Mouse (Mus musculus): ENCODE results near the gene Cela3b.

The Cela3b gene

GRCm38 (mm10) chr4:137430502-137430901, at the start of gene Cela3b:
Gene Cela3b (minus strand): TSS chr4:137430540.
- DNase-seq (ENCODE audit: low read depth, low spot score), result no peak

- DNase-seq (ENCODE audit: low read depth, low spot score), result peak; percentile 95
Measured at GRCm38 (mm10) chr4:137479757-137480156, 49.4 kb upstream of the Cela3b start.

GRCm38 (mm10) chr4:137478306-137478705, 48.0 kb upstream of the Cela3b start:
- DNase-seq (ENCODE audit: low read depth, low spot score), result peak; percentile 72

GRCm38 (mm10) chr4:137477611-137478010, 47.3 kb upstream of the Cela3b start:
- peak; percentile 51 for DNase-seq (ENCODE audit: low read depth, low spot score)

GRCm38 (mm10) chr4:137476761-137477237, 46.5 kb upstream of the Cela3b start:
- DNase-seq (ENCODE audit: low read depth, low spot score), result no peak

GRCm38 (mm10) chr4:137476065-137476760, 45.9 kb upstream of the Cela3b start:
- peak; percentile 71 for DNase-seq (ENCODE audit: low read depth, low spot score)

GRCm38 (mm10) chr4:137475271-137476050, 45.1 kb upstream of the Cela3b start:
- no peak for DNase-seq (ENCODE audit: low read depth, low spot score)

GRCm38 (mm10) chr4:137474694-137475093, 44.4 kb upstream of the Cela3b start:
- no peak for DNase-seq (ENCODE audit: low read depth, low spot score)

GRCm38 (mm10) chr4:137473701-137474388, 43.5 kb upstream of the Cela3b start:
- no peak for DNase-seq (ENCODE audit: low read depth, low spot score)

- DNase-seq (ENCODE audit: low read depth, low spot score), result no peak
Measured at GRCm38 (mm10) chr4:137473240-137473639, 42.9 kb upstream of the Cela3b start.

- DNase-seq (ENCODE audit: low read depth, low spot score), result no peak
Measured at GRCm38 (mm10) chr4:137471326-137471725, 41.0 kb upstream of the Cela3b start.

- peak; percentile 54 for DNase-seq (ENCODE audit: low read depth, low spot score)
Measured at GRCm38 (mm10) chr4:137470701-137471317, 40.5 kb upstream of the Cela3b start.

- peak; percentile 98 for DNase-seq (ENCODE audit: low read depth, low spot score)
Measured at GRCm38 (mm10) chr4:137469845-137470692, 39.7 kb upstream of the Cela3b start.

GRCm38 (mm10) chr4:137469081-137469844, 38.9 kb upstream of the Cela3b start:
- peak; percentile 82 for DNase-seq (ENCODE audit: low read depth, low spot score)

GRCm38 (mm10) chr4:137468260-137469080, 38.1 kb upstream of the Cela3b start, which contains the start of gene Hspg2:
Gene Hspg2 (plus strand): TSS chr4:137468769.
- DNase-seq (ENCODE audit: low read depth, low spot score), result peak; percentile 95

GRCm38 (mm10) chr4:137467525-137467924, 37.2 kb upstream of the Cela3b start:
- DNase-seq (ENCODE audit: low read depth, low spot score), result no peak

GRCm38 (mm10) chr4:137466991-137467390, 36.7 kb upstream of the Cela3b start:
- DNase-seq (ENCODE audit: low read depth, low spot score), result no peak

GRCm38 (mm10) chr4:137465125-137465787, 34.9 kb upstream of the Cela3b start:
- no peak for DNase-seq (ENCODE audit: low read depth, low spot score)
